Mouse (Mus musculus): ENCODE data around the gene Ptger4.

Ptger4 gene

DNA sequence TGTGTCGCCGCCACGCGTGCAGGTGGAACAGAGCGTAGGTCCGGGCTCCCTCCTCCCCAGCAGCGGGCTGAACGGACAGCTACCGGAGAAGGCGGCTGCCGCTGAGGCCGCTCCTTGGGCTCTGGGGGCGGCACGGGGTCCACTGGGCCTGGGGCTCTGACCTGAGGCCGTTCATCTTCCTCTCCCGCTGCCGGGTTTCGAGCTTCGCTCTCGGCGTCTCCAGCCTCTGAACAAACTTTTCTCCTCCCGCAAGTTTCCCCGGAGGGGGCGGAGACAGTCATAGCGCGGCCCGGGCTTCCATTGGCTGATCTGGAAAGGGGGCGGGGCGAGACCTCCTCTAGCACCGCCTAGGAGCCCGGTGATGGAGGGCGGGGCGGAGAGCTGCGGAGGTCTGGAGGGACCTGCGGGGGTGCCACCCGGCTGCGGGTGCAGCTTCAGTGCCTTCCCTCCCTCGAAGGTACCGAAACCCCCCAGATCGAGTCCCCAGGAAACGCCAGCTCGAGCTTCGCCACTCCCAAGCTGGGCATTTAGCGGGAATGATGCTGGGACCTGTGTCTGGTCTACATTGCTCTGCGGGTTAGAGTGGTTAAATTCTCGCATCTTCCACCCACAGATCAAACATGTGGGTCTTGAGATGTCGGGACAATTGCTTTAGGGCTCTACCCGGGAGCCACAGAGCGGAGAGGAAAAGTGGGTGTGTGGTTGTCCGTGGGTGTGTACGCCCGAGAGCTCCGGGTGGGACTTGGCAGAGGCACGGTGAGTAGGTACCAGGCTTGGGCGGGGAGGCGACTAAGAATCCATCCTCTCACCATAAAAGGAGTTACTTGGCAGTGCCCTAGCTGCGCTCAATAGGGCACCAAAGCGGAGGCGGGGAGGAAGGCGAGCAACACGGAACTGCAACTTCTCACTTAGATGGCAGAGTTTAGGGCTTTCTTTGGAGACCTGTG, at the start of gene Ptger4:
TSS of gene Ptger4 (minus strand) at position 229 of the 947 bp plus-strand sequence.
- peak; percentile 68 to 82 for DNase-seq

DNA sequence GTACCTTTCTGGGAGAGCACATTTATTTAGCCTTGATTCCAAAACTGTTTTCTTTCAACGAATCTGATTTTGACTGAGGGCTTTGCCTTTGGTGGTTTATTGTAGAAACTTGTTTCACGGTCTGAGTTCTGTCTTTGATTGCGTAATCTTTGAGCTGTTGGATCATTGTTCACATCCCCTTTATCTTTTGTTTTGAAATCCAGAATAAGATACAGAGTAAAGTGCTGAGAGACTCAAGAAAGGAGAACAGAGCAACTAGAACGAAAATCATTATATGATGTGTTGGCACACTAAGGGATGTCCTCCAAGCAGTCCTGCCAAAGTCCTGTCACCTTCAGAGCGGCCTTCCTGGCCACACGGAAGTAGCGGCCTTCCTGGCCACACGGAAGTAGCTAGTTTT, 44.4 kb upstream of the Ptger4 start:
- DNase-seq = no peak

DNA sequence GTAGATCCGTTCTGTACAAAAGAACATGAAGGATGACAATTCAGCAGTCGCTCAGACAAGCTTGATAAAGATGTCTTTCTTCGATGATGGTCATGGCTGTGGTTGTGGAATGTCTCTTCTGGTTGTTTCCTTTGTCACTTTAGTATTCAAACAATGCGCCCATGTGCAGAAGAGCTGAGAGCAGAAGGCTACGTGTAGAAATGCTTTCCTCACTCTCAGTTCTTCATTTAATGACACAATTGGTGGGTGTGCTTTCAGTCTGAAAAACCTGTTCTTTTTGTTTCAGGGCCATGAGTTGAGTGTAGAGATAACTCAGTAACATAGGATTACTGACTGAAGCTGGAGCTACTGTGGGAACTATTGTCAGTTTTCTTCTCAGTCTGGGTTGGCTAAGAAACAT, 43.1 kb upstream of the Ptger4 start:
- DNase-seq = no peak

DNA sequence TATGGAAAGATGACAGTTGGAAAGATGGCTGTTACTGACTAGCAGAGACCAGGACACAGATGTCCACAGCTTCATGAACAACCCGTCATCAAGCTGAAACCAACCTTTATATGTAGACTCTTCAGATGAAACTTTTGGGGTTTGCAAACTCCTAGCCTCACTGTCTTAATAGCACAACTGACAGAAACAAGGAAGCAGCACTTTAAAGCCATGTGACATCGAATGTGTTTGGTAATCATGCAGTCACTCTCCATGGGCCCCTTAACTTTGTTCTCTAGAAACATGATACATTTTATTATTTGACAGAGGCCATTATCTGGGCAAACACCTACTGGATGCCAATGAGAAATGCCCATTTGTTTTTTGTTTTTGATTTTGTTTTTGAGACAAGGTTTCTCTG, 37.3 kb upstream of the Ptger4 start:
- no peak for DNase-seq

DNA sequence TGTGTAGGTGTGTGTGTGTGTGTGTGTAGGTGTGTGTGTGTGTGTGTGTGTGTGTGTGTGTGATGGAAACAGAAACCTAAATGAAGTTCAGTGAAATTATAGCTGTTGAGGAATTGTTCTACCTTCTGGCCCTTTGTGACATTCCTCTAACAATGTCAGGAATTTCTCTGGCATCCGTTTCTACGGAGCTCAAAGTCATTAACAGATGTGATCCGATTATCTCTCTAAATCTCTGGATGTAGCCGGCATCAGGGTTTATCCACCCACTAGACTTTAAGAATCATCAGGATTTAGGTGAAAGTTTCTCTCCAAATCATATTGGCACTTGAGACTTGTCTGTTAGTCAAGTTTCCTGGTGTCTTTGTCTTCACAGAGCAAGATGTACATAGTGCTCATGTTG, 35.8 kb upstream of the Ptger4 start:
- no peak for DNase-seq

DNA sequence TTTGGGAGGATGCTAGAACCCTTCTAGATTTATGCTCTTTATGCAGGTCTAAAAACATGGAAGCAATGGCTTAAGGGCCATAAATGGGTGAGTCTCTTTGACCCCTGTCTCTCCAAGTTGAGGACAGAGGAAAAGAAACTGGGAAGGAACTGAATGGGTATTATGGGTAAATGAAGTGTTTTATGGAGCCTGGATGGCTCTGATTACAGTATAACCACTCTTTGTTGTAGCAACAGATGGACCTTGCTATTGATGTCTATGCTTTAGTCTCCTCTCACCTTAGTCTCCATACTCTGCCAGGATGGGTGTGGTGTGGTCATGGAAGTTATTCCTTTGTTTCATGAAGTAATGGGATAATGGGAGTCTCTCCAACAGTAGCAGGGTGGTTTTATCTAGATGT, 34.5 kb upstream of the Ptger4 start:
- DNase-seq = no peak

DNA sequence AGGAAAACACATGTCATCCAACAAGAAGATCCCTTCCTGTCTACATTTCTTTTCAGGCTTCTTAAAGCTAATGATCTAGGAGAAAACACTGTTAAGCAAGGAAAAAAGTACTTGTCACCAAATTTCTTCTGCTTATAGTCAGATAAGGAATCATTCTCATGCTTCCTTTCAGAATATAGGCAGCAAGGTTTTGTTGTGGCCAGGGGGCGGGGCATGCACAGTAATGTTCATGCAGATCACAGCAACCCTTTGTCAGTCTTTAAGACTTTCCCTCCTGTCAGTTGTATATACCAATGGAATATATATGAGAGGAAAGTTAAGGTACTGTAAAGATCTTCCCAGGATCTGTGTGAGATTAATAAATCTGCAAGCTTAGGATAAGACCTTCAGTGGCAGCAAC, 30.0 kb upstream of the Ptger4 start:
- no peak for DNase-seq

DNA sequence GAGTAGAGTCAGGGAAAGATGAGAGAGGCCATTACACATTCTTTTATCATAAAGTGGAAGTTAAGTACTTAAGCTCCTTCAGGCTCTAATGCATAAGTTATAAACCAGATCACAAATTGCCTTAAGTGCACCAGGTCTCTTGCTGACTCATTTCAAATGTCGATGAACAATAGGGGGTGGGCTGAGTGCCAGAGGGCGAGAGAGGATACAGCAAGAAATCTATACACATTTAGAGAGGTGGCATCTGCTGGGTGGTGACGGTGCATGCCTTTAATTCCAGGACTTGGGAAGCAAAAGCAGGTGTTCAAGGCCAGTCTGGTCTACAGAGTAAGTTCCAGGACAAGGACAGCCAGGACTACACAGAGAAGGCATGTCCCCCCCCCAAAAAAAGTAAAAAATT, 22.1 kb upstream of the Ptger4 start:
- DNase-seq = peak in 1 of 2 experiments; percentile 15

DNA sequence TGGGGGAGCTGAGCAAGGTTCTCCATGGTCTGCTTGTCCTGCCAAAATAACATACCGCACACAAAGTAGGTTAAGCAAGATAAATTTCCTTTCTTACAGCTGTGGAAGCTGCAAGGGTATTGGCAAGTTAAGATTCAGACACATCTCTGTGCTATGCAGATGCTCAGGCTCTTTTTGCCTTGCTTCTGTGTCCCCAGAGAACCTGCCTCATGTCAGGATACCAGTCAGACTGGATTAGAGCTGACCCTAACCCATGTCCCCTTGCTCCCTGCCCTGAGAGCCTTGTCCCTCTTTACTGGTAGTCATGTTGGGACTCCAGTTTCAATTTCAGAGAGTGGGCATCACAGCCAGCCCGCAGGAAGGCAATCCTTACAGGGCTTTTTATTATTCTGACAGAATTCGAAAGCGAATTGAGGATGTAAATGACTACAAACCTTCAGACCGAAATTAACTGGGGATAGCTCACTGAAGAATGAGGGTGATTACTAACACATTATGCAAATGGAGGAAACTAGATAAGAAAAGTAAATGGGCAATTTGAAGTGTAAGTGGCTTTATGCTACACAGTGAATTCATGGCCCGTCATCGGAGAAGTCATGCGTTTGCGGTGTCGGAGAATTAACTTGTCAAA, 19.0 kb upstream of the Ptger4 start:
- no peak for DNase-seq

DNA sequence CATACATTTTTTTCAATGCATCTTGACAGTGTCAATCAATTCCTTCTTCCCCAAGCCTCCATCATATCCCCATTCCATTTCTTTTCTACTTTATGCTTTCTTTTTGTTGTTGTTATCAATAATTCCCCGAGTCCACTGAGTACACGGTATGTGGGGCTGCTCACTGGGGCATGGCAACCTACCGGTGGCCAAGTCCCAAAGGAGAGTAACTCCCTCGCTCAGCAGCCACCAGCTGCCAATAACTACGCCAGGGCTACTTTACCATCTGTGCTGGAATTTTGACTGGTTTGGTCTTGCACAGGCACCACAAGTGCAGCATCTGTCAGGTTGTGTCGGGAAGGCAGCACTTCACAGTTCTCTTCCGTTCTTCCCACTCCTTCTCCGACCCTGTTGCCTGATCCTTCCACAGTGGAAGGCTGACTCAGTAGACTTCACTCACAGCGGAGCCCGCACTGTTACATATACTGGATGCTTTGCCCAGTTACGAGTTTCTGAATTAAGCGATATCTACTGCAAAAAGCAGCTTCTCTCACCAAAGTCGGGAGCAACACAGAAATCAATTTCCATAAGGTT, 18.2 kb upstream of the Ptger4 start:
- DNase-seq = no peak

DNA sequence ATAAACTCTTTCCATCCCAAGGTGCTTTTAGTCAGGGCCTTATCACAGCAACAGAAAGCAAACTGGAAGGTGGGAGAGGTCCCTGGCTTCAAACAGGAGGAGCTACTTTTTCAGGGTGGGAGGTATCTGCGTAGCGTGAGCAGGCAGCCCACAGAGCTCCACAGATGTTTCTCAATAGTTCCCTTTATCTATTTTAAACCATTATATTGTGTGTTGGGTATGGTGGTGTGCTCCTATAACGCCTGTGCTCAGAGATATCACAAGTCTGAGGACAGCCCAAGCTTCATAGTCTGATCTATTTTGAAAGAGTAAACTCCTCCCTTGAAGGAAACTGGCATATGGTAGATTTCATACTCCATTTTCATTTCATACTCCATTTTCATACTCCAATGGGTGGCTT, 17.0 kb upstream of the Ptger4 start:
- DNase-seq = no peak

DNA sequence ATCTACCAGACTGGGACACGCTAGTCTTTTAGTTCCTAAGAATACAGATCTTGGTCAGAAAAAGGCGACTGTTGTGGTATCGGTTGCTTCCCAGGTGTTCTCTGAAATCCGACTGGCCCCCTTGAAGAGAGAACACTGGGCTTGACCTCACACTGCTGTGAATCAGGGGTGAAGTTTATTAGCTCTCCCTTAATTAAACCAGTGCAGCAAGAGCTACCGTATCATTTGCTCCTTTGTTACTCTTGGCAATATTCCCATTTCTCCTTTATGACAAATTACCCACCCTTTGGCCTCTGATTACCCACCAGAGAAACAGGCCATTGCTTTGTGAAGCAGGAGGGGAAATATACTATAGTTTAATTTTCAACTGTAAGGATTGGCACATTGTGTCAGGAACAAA, 16.2 kb upstream of the Ptger4 start:
- DNase-seq = no peak

DNA sequence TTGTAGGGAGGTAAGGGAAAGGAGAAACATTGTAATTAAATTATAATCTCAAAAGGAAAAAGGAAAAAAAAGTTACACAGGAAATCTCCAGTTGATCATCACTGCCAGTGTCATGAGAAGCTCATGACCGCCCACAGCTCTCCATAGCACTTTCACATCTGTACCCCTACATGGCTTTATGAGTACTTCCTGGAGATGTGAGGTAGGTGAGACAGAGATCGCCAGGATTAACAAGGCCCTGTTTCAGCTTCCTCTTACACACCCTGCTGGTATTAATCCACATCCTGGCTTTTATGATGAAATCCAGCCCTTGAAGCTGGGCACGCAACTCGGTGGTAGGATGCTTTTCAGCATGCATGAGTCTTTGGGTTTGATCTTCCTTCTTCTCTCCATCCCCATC, 6.2 kb upstream of the Ptger4 start:
- no peak for DNase-seq

DNA sequence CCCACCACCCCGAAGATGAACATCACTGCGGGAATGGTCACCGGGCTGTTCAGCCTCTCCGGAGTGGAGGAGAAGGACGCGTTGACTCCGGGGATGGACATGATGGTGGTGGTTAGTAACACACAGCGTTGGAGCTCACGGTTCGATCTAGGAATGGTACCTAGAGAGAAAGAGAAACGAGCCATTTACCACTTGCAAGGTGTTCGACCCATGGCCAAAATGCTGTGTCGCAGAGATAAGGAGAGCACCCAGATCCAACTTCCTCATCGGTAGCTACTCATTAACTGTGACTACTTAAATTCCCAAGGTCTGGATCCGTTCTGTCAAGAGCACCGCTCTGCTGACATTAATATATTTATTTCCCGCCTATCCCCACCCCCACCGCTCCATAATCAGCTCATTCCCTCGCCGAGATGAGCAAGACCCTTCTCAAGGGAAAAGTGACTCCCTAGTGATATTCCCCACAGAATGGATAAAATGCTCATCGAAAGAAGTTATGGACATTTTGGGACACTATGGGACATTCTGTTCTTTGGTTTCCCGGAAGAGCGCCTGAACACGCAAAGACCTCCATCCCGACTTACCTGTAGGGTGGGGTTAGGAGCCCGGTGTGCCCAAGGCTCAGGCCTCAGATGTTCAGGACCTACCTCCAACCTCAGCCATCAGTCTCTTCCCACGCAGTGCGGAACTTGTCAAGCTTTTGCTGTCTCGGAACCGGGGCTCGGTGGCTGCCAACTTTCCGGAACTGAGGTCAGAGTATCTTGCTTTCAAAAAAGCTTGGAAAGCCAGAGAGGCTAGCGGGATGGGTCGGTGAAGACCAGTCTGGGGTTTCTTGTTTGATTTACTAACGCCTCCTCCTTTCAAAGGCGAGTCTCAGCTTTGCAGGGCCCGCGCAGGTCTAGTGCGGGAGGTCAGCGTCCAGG, 690 bp downstream of the Ptger4 start:
- DNase-seq = peak in 1 of 2 experiments; percentile 9

DNA sequence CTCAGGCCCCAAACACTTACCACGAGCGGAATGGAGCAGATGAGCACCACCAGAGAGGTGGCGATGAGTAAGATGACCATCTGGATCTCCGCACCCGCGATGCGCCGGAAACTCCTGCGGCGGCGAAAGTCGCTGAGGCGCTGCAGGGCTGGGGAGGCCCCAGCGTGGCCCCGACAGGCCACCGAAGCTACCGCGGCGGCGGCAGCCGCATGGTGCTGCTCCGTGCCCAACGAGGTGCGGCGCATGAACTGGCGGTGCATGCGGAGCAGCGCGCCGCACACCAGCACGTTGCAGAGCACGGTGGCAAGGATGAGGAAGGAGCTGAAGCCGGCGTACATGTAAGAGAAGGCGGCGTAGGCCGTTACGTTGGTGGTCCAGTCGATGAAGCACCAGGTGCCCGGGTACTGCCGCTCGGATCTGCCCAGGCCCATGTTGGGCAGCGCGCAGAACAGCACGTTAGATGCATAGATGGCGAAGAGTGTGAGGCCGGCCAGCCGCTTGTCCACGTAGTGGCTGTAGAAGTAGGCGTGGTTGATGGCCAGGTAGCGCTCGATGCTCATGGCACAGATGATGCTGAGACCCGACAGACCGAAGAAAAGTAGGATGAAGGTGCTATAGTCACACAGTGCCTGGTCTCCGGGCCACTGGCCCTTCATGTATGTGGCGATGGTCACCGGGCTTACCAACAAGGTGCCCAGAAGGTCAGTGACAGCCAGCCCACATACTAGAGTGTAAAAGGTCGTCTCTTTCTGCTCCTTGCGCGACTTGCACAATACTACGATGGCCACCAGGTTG, 1.5 kb downstream of the Ptger4 start:
- peak; percentile 31 to 34 for DNase-seq

DNA sequence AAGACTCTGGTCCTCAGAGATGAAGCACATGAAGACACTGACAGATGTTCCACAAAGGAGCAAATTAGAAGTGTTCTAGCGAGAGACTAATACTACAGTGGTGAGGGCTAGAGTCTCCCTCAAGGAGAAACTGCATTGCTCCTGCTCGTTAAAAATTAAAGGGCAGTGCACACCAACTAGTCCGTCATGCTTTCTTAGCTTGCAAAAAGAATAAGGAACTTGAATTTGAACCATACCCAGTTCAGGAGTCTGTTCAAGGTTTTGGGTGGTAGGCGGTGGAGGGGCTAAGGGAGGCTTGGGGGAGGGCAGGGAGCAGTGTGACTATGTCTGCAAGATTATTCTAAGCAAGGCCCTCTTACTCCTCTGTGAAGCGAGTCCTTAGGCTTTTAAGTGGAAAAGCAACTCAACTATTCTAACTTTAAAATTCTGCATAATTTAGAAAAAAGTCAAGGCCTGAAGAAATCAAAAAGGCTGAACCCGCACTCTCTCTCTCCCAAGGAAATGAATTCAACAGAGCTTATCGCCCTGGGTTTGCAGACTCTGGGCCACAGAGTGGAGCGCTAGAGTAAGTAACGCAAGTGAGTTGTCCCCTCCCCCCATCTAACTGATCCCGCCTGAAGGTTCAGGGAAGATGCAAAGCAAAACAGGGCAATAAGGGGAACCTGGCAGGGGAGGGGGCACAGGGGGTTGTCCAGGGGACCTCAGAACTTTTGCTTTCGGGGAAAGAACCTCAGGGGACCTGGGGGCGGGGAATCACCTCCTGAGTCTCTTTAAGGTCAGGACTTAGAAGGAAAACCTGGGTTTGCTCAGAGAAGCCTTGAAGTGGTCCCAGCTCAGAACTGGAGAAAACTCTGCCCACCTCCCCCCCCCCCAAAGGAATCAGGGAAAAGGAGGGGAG, 2.4 kb downstream of the Ptger4 start:
- no peak for DNase-seq

DNA sequence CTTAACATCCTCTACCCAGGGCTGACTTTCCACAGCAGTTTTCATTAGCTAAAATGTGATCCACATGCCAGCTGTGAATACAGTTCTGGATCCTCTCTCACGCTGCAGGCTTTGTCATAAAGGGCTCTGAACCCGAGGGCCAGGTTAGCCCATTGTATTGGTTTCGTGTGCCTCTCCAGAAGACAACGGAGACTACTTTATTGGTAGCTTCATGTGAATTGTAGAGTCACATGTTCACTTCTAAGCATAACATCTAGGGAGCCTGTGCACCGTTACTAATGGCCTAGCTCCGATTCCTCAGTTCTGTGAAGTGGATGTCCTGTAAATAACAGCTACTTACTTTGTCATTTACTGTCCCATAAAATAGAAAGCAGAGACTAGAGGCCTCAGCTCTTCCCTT, 3.6 kb downstream of the Ptger4 start:
- no peak for DNase-seq

DNA sequence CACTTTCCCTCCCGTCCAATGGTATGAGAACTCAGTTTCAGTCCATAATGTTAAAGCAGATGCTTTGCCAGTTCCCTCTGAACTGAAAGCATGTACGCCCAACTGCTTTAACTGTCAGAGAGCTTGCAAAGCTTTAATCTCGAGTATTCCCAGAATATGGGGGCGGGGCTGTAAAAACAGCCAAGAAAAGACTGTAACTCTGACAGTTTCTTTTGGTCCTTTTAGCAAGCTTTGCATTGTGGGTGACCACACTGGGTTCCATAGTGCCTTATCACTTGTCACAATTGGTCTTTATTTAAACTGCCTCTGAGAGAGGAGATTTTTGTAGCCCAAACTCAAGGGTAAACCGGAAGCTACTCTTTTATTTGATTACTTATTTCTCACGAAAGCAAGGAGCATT, 4.1 kb downstream of the Ptger4 start:
- no peak for DNase-seq

DNA sequence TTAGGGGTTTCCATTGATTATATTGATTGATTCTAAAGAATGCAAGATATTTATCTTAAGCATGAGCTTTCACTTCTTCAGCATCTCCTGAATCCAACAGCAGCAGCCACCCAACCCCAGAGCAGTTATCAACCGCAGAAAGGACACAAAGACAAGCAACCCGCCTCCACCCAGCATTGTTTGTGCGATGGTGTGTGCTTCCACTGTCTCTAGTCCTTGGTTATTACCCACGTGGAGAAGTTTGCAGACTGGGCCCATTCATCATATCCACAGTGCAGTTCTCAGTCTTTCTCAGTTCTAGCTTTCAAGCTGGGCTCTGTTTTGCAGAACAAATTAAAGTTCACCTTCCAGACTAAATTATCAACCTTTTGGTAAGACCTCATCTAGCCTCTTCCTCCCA, 4.6 kb downstream of the Ptger4 start:
- no peak for DNase-seq

DNA sequence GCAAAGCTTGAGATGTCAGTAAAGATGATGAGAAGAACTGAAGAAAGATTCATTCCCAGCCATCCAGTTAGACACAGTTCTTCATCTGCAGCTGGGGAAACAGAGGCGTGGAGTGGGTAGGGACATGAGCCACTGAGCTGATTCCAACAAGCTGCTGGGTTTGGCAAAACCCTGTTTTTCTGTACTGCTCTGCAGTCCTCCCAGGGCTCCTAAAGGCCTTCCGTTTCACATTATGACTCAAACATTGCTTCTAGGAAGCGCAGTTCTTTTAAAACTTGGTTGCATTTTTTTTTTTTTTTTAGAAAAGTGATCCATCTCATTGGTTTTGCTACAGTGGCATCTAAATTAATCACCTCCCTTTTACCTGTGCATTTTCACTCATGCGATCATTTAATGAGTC, 5.4 kb downstream of the Ptger4 start:
- DNase-seq = no peak

DNA sequence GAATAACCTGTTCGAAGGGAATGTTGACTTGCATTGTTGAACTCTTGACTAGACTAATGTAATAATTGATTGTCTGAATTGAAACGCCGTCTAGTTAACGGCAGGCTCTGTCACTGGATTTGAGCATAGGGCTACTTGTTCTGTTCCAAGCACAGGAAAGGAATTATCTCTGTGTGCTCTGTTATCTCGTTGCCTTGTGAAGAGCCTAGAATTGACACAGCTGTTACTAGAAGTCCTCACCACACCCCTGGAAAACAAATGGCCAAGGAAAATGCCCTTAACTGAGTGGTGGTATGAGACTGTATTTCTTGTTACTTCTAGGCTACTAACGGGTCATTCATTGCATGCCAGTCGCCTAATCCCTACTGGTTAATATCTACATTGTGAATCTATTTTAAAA, 5.9 kb downstream of the Ptger4 start:
- DNase-seq = no peak

All from cerebellum, postnatal 25 days (tissue).